Mouse (Mus musculus): Measurements from ENCODE around the gene Bbx.

DNA sequence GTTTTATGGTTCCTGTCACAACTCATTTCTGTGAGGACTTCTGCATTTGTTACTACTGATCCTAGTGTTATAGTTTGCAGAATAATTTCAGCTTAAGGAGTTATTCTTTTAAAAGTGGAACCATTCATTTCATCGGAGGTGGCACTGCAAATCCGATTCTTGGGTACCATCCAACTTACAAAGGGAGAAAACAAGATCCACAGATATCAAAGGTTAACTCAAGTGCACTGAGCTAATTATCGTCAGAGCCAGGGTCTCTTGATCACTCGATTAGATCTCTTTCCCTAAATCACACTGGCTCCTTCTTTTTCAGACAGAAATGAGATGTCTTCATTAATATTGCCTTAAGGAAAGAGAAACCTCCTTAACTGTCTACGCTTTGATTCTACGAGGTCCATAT lies 123.9 kb downstream of the Bbx start:
- no peak for TF ChIP-seq POLR2A (IDR thresholded peaks at IDR 0.05; ENCODE audit: borderline replicate concordance, extremely low read depth, insufficient read depth, insufficient read length, poor library complexity, severe bottlenecking)
- no peak for TF ChIP-seq CTCF (IDR thresholded peaks at IDR 0.05; ENCODE audit: borderline replicate concordance, extremely low read depth, insufficient read depth, insufficient read length)
